Mouse (Mus musculus): ENCODE results near the gene Fgfr2. TPM values are rescaled to one million over a fixed set of nuclear protein-coding genes. Genes with fewer than 3 reads are reported as not detected.
"Not testable (repeated sequence)": the region's sequence is repeated elsewhere in the genome, so short reads cannot be mapped to it uniquely, and the experiment has no call there.

The Fgfr2 gene
- polyA plus RNA-seq, 1 experiment, result 3.0 TPM

- Histone ChIP-seq H3K27me3 (ENCODE audit: control insufficient read depth, insufficient read depth, low read length) (no peaks in the 10 kb centered on the region), H3K4me3 (ENCODE audit: control insufficient read depth, low read depth, low read length) (no peak overlapping the region), H3K4me1 (ENCODE audit: control insufficient read depth, insufficient read depth, low read length) (no peaks in the 10 kb centered on the region; the same call in 1 of the 2 replicates), H3K36me3 (ENCODE audit: control insufficient read depth, insufficient read depth, low read length) (no peaks in the 10 kb centered on the region), H3K27ac (ENCODE audit: control insufficient read depth, insufficient read depth, low read depth, low read length) (no peak overlapping the region)
- TF ChIP-seq POLR2A (IDR thresholded peaks at IDR 0.05; ENCODE audit: control insufficient read depth, low read depth, low read length) (no peak), CTCF (IDR thresholded peaks at IDR 0.05; ENCODE audit: control insufficient read depth, insufficient read depth, insufficient replicate concordance, low read depth, low read length) (no peak)
Measured at GRCm38 (mm10) chr7:133108695-133109094, 14.5 kb downstream of the Fgfr2 start.

- no peak overlapping the region for H3K4me3 ChIP-seq (ENCODE audit: control insufficient read depth, low read depth, low read length)
- no peaks in the 10 kb centered on the region for H3K36me3 ChIP-seq (ENCODE audit: control insufficient read depth, insufficient read depth, low read length)
- H3K27ac ChIP-seq (ENCODE audit: control insufficient read depth, insufficient read depth, low read depth, low read length), result no peak overlapping the region
- TF ChIP-seq CTCF (IDR thresholded peaks at IDR 0.05; ENCODE audit: control insufficient read depth, insufficient read depth, insufficient replicate concordance, low read depth, low read length), result no peak
- TF ChIP-seq POLR2A (IDR thresholded peaks at IDR 0.05; ENCODE audit: control insufficient read depth, low read depth, low read length), result no peak
- H3K27me3 ChIP-seq (ENCODE audit: control insufficient read depth, insufficient read depth, low read length), result no peaks in the 10 kb centered on the region
- H3K4me1 ChIP-seq (ENCODE audit: control insufficient read depth, insufficient read depth, low read length), result peaks cover 4% of the 10 kb centered on the region; the same call in 1 of the 2 replicates
Measured at GRCm38 (mm10) chr7:133102578-133102977, 20.6 kb downstream of the Fgfr2 start.

DNA sequence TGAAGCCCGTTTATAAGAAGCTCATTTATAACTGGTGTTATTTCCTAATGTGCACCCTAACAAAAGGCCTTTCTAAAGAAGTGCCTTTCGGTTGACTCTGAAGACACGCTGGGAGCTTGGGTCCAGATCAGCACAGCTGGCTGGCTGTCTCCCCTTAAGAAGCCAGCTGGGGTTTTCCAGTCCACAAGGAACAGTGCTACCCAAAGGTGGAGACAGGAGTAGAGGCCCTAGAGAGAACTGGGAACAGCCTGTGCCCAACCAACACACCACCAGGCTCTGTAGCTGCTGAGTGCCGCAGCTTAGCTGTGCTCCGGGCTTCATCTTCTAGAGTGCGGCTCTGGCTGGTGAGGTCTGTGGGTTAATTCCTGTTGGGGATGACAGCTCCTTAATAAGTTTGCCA, 22.1 kb downstream of the Fgfr2 start:
- H3K27ac ChIP-seq (ENCODE audit: control insufficient read depth, insufficient read depth, low read depth, low read length), result no peak overlapping the region
- peaks cover 6% of the 10 kb centered on the region; the same call in 1 of the 2 replicates for H3K4me1 ChIP-seq (ENCODE audit: control insufficient read depth, insufficient read depth, low read length)
- H3K36me3 ChIP-seq (ENCODE audit: control insufficient read depth, insufficient read depth, low read length), result no peaks in the 10 kb centered on the region
- H3K27me3 ChIP-seq (ENCODE audit: control insufficient read depth, insufficient read depth, low read length), result no peaks in the 10 kb centered on the region
- TF ChIP-seq CTCF (IDR thresholded peaks at IDR 0.05; ENCODE audit: control insufficient read depth, insufficient read depth, insufficient replicate concordance, low read depth, low read length), result no peak
- no peak for TF ChIP-seq POLR2A (IDR thresholded peaks at IDR 0.05; ENCODE audit: control insufficient read depth, low read depth, low read length)
- H3K4me3 ChIP-seq (ENCODE audit: control insufficient read depth, low read depth, low read length), result no peak overlapping the region

DNA sequence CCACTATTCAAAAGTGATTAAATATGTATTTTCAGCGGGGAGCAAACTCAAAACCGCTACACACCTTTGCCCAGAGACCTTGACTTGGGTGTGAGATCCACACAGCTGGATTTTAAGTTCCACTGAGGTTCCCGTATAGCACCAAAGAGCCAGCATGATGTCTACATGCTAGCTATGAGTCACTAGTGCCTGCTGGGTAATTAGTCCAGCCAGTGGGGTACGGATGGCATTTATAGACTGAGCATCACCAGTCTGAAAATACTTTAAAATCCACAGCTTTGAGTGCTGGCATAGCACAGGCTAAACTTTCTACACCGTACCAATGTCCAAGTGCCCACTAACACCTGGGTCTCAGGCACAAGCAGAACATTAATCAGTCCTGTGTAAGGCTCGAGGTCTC, 23.0 kb downstream of the Fgfr2 start:
- H3K27ac ChIP-seq (ENCODE audit: control insufficient read depth, insufficient read depth, low read depth, low read length), result peak overlapping the region; percentile 36; the same call in 1 of the 2 replicates
- no peaks in the 10 kb centered on the region for H3K36me3 ChIP-seq (ENCODE audit: control insufficient read depth, insufficient read depth, low read length)

GRCm38 (mm10) chr7:133099266-133099665, 23.9 kb downstream of the Fgfr2 start:
- TF ChIP-seq POLR2A (IDR thresholded peaks at IDR 0.05; ENCODE audit: control insufficient read depth, low read depth, low read length) (no peak), CTCF (IDR thresholded peaks at IDR 0.05; ENCODE audit: control insufficient read depth, insufficient read depth, insufficient replicate concordance, low read depth, low read length) (no peak)
- H3K27me3 ChIP-seq (ENCODE audit: control insufficient read depth, insufficient read depth, low read length), result no peaks in the 10 kb centered on the region
- H3K27ac ChIP-seq (ENCODE audit: control insufficient read depth, insufficient read depth, low read depth, low read length), result peak overlapping the region; percentile 49; the same call in 1 of the 2 replicates
- no peaks in the 10 kb centered on the region for H3K36me3 ChIP-seq (ENCODE audit: control insufficient read depth, insufficient read depth, low read length)
- H3K4me1 ChIP-seq (ENCODE audit: control insufficient read depth, insufficient read depth, low read length), result peaks cover 6% of the 10 kb centered on the region; the same call in 1 of the 2 replicates
- no peak overlapping the region for H3K4me3 ChIP-seq (ENCODE audit: control insufficient read depth, low read depth, low read length)

More for the DNA sequence above, 23.0 kb downstream of the Fgfr2 start:
- peaks cover 6% of the 10 kb centered on the region; the same call in 1 of the 2 replicates for H3K4me1 ChIP-seq (ENCODE audit: control insufficient read depth, insufficient read depth, low read length)
- H3K4me3 ChIP-seq (ENCODE audit: control insufficient read depth, low read depth, low read length), result no peak overlapping the region
- TF ChIP-seq POLR2A (IDR thresholded peaks at IDR 0.05; ENCODE audit: control insufficient read depth, low read depth, low read length) (no peak), CTCF (IDR thresholded peaks at IDR 0.05; ENCODE audit: control insufficient read depth, insufficient read depth, insufficient replicate concordance, low read depth, low read length) (no peak)
- no peaks in the 10 kb centered on the region for H3K27me3 ChIP-seq (ENCODE audit: control insufficient read depth, insufficient read depth, low read length)

DNA sequence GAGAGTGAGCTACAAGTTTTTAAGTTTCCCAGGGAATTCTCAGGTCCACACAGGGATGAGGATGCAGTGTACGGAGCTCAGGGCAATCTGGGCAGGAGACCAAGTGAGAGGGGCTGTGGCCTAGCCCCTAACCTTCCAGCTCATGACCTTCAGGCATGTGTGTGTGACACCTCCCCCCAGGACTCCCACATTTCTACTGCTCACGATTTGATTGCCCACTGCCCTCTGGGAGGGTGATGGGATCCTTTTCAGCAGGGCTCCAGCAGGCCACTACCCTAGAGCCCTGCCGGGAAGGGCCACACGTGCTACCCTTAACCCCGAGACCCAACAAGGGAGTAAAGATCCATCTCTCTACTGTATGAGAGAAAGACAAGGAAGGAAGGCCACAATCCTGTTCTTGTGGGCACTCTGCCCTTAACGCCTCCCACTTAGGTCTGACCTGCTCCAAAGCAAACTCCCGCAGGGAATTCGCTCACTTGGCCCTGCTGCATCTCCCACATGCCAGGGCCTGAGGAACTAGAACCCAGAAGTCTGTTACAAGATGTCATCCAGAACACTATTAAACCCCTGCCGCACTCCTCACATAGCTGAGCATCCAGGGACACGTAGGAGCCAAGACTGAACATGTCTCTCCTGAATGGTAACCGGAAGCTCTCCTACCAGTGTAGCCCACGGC, 24.9 kb downstream of the Fgfr2 start:
- TF ChIP-seq POLR2A (IDR thresholded peaks at IDR 0.05; ENCODE audit: control insufficient read depth, low read depth, low read length), result no peak
- no peak for TF ChIP-seq CTCF (IDR thresholded peaks at IDR 0.05; ENCODE audit: control insufficient read depth, insufficient read depth, insufficient replicate concordance, low read depth, low read length)
- Histone ChIP-seq H3K27ac (ENCODE audit: control insufficient read depth, insufficient read depth, low read depth, low read length) (peak overlapping the region; percentile 26; the same call in 1 of the 2 replicates), H3K36me3 (ENCODE audit: control insufficient read depth, insufficient read depth, low read length) (no peaks in the 10 kb centered on the region), H3K27me3 (ENCODE audit: control insufficient read depth, insufficient read depth, low read length) (no peaks in the 10 kb centered on the region), H3K4me1 (ENCODE audit: control insufficient read depth, insufficient read depth, low read length) (peaks cover 6% of the 10 kb centered on the region; the same call in 1 of the 2 replicates), H3K4me3 (ENCODE audit: control insufficient read depth, low read depth, low read length) (no peak overlapping the region)

DNA sequence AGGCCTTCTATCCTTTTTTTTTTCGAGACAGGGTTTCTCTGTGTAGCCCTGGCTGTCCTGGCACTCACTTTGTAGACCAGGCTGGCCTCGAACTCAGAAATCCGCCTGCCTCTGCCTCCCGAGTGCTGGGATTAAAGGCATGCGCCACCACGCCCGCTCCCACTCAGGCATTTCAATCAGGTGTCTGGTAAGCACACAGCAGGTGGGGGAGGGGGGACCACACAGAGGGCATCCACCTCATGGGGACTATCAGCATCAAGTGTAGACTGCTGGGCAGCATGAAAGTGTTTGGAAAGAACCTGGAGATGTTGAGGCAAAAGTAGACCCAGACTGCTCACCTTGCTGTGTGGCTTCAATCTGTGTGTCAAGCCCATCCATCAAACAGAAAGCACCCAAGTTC, 27.5 kb downstream of the Fgfr2 start:
- H3K4me3 ChIP-seq (ENCODE audit: control insufficient read depth, low read depth, low read length); H3K27ac ChIP-seq (ENCODE audit: control insufficient read depth, insufficient read depth, low read depth, low read length); H3K4me1 ChIP-seq (ENCODE audit: control insufficient read depth, insufficient read depth, low read length); H3K27me3 ChIP-seq (ENCODE audit: control insufficient read depth, insufficient read depth, low read length); H3K36me3 ChIP-seq (ENCODE audit: control insufficient read depth, insufficient read depth, low read length): not testable (repeated sequence)
